Mouse (Mus musculus) small intestine, adult 2 months (tissue): ENCODE measurements around the gene Apob.

Experiments
- CTCF ChIP-seq: fragments of 200-500 bp; IDR thresholded peaks from 2 replicates; pipeline ENCODE4 v1.5.1; 2012; ENCODE audit warnings: low read depth, mild to moderate bottlenecking, control low read depth, inconsistent platforms, low read length, moderate library complexity, mixed read lengths; ENCODE audit not compliant: insufficient replicate concordance, insufficient read length; ENCODE audit errors: extremely low read depth
- POLR2A ChIP-seq: fragments of 200-500 bp; IDR thresholded peaks from 2 replicates; pipeline ENCODE4 v1.6.1; 2012; ENCODE audit warnings: low read depth, mild to moderate bottlenecking, control low read depth, inconsistent platforms, low read length, moderate library complexity

- TF ChIP-seq POLR2A (no peak), CTCF (no peak)
Measured at GRCm38 (mm10) chr12:7970817-7971216, 6.6 kb upstream of the Apob start.
